Mouse (Mus musculus): ENCODE measurements around the gene Pde10a.

DNA sequence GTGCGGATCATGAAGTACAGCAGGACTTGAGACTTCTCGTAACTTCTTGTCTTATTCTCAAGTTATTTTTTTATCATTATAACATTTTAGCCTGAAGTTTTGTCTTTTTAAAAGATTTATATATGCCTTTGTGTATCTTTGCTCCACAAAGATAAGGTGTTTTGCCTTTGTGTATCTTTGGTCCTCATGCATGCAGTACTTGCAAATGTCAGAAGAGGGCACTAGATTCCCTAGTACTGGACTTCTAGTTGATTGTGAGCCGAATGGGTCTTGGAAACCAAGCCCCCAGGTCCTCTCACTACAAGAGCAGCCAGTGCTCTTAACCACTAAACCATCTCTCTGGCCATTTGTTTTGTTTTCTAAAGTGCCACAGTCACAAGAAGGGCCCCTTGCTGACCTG lies 55.2 kb downstream of the Pde10a start:
- no peak for TF ChIP-seq CTCF (IDR thresholded peaks at IDR 0.05; ENCODE audit: low read depth, low read length)
- no peak for TF ChIP-seq POLR2A (IDR thresholded peaks at IDR 0.05; ENCODE audit: extremely low read depth, insufficient read depth, low read length)
